In genomic region chr6:87849780-87850154, GRCm38 (mm10) we compare ENCODE assay signal across 8 mouse cellular contexts. TPM values are rescaled to one million over a fixed set of nuclear protein-coding genes. Genes with fewer than 3 reads are reported as not detected.
DNase-seq lines count a peak whose midpoint lies in the region; ATAC-seq and TF ChIP-seq lines count a peak whose summit lies in the region.

No protein-coding gene starts in this region.

- TF ChIP-seq POLR2A in CH12.LX (IDR thresholded peaks at IDR 0.05; ENCODE audit: low read depth, low read length) = peak; percentile 57; the same call in 1 of the 2 replicates
- no peak for TF ChIP-seq POLR2A in olfactory bulb, adult 2 months (IDR thresholded peaks at IDR 0.05; ENCODE audit: insufficient read depth, low read depth, low read length)

- H3K27ac ChIP-seq in CH12.LX (ENCODE audit: insufficient read depth, low read depth) = no peak overlapping the region
- peak overlapping the region; percentile 99 for H3K27ac ChIP-seq in forebrain, embryonic 10.5 days
- H3K27ac ChIP-seq in olfactory bulb, adult 2 months (ENCODE audit: insufficient read depth, low read depth, low read length) = no peak overlapping the region

- peak overlapping the region; percentile 100 for H3K4me3 ChIP-seq in erythroblast, embryonic 14.5 days (replicated peaks)
- H3K4me3 ChIP-seq in CH12.LX (replicated peaks in 1 of 3; ENCODE audit: low read depth in 2 of 3, low read length in 2 of 3, poor library complexity in 1 of 3) = peak overlapping the region; percentile 82 to 96 (median 95)
- H3K4me3 ChIP-seq in forebrain, embryonic 10.5 days = peak overlapping the region; percentile 99
- peak overlapping the region; percentile 69 for H3K4me3 ChIP-seq in olfactory bulb, adult 2 months (ENCODE audit: insufficient read depth, low read depth, low read length)

- no peaks in the 10 kb centered on the region for H3K27me3 ChIP-seq in erythroblast, embryonic 14.5 days (ENCODE audit: control insufficient read depth)
- H3K27me3 ChIP-seq in CH12.LX (replicated peaks) = no peaks in the 10 kb centered on the region
- H3K27me3 ChIP-seq in forebrain, embryonic 10.5 days (ENCODE audit: poor library complexity, severe bottlenecking) = no peaks in the 10 kb centered on the region

- H3K4me2 ChIP-seq in CH12.LX (ENCODE audit: insufficient read depth, low read depth, poor library complexity, severe bottlenecking) = peak overlapping the region; percentile 68

- no peaks in the 10 kb centered on the region for H3K9me3 ChIP-seq in erythroblast, embryonic 14.5 days (ENCODE audit: control insufficient read depth, low read length)
- no peaks in the 10 kb centered on the region for H3K9me3 ChIP-seq in CH12.LX (replicated peaks; ENCODE audit: low read length)
- no peaks in the 10 kb centered on the region for H3K9me3 ChIP-seq in forebrain, embryonic 10.5 days

- TF ChIP-seq RAD21 in CH12.LX (IDR thresholded peaks at IDR 0.05; ENCODE audit: low read depth, low read length) = no peak

- DNase-seq in CH12.LX (ENCODE audit: extremely low read depth) (peak; percentile 87), liver (peak; percentile 64)
- no peak for DNase-seq in forebrain, embryonic 10.5 days (ENCODE audit: extremely low spot score, low spot score)
- no peak for DNase-seq in c-Kit-positive CD71-positive TER-119-positive erythroid progenitor cells, embryonic 14.5 days (ENCODE audit: low spot score)

- in situ Hi-C loops in CH12.LX (cut with MboI; ENCODE audit: low pct_ligation_motif_present, low pct_unique_long_range_greater_than_20kb, low sequenced_read_pairs) = no loop called here

- TF ChIP-seq CTCF in CH12.LX (conservative IDR thresholded peaks at IDR 0.05 in 1 of 2, IDR thresholded peaks at IDR 0.05 in 1 of 2; ENCODE audit: low read depth in 2 of 2, low read length in 2 of 2) = no peak
- no peak for TF ChIP-seq CTCF in olfactory bulb, adult 2 months (IDR thresholded peaks at IDR 0.05; ENCODE audit: insufficient read depth, low read depth, low read length)

- WGBS in forebrain, embryonic 10.5 days = 1% methylated on average over 8 of the region's 8 CpGs
- WGBS in olfactory bulb, adult 2 months = under 1% methylated on average over 8 of the region's 8 CpGs

- peak overlapping the region; percentile 95 for H3K9ac ChIP-seq in CH12.LX (ENCODE audit: insufficient read depth, low read depth)

- peaks cover 53% of the 10 kb centered on the region for H3K79me2 ChIP-seq in CH12.LX (replicated peaks; ENCODE audit: control insufficient read depth, extremely low read depth, insufficient read depth, poor library complexity, severe bottlenecking)

- dilution Hi-C loops in CH12.LX (cut with MboI; ENCODE audit: extremely low pct_ligation_motif_present, extremely low pct_unique_long_range_greater_than_20kb, low sequenced_read_pairs) = no loop called here

- no peak for TF ChIP-seq EP300 in CH12.LX (IDR thresholded peaks at IDR 0.05; ENCODE audit: low read length)

- H3K4me1 ChIP-seq in erythroblast, embryonic 14.5 days (ENCODE audit: control insufficient read depth) = peaks cover 66% of the 10 kb centered on the region
- peaks cover 6 to 57% of the 10 kb centered on the region in 2 experiments for H3K4me1 ChIP-seq in CH12.LX (ENCODE audit: control insufficient read depth in 1 of 2, insufficient read depth in 2 of 2)
- peaks cover 38% of the 10 kb centered on the region for H3K4me1 ChIP-seq in forebrain, embryonic 10.5 days
- no peaks in the 10 kb centered on the region for H3K4me1 ChIP-seq in olfactory bulb, adult 2 months (ENCODE audit: control insufficient read depth, insufficient read depth, low read length)

- ATAC-seq in erythroblast, adult 5-6 weeks (replicated peaks; ENCODE audit: low FRiP score, poor library complexity, severe bottlenecking) = no peak
- ATAC-seq in inflammation-experienced regulatory T-cells, adult 6 months = no peak

- peaks cover 47% of the 10 kb centered on the region for H3K36me3 ChIP-seq in erythroblast, embryonic 14.5 days (ENCODE audit: control insufficient read depth)
- H3K36me3 ChIP-seq in CH12.LX (replicated peaks in 1 of 2; ENCODE audit: control insufficient read depth in 1 of 2, insufficient read depth in 1 of 2, low read length in 1 of 2) = peaks cover 23 to 42% of the 10 kb centered on the region in 2 experiments
- H3K36me3 ChIP-seq in forebrain, embryonic 10.5 days (replicated peaks) = peaks cover 42% of the 10 kb centered on the region

TF ChIP-seq in CH12.LX, 34 proteins besides CTCF, POLR2A, EP300 and RAD21:
- TF ChIP-seq SIN3A (IDR thresholded peaks at IDR 0.05; ENCODE audit: low read length) (no peak), BHLHE40 (IDR thresholded peaks at IDR 0.05; ENCODE audit: low read depth, low read length) (no peak), TBP (conservative IDR thresholded peaks at IDR 0.05; ENCODE audit: low read depth, low read length) (peak; percentile 40; the same call in 1 of the 2 replicates), ZKSCAN1 (IDR thresholded peaks at IDR 0.05; ENCODE audit: borderline replicate concordance, low read depth, low read length) (no peak), MAZ (IDR thresholded peaks at IDR 0.05; ENCODE audit: low read depth, low read length) (no peak), PAX5 (IDR thresholded peaks at IDR 0.05; ENCODE audit: low read length) (no peak), ETS1 (conservative IDR thresholded peaks at IDR 0.05; ENCODE audit: low read depth, low read length) (no peak)

RNA-seq across cellular contexts. Expression of gene Cnbp, which starts 1.1 kb away (rescaled TPM):
- 6.3 and 7.3 TPM in 2 replicates for polyA plus RNA-seq in erythroblast, embryonic 14.5 days (2012)
- total RNA-seq in erythroblast, adult 5-6 weeks (2015; ENCODE audit: low replicate concordance) = 121 and 143 TPM in 2 replicates
- total RNA-seq in erythroblast, adult 5-6 weeks (2017; ENCODE audit: low replicate concordance) = 172 and 205 TPM in 2 replicates
- total RNA-seq in CH12.LX (2012; rRNA removed) = 558 and 652 TPM in 2 replicates
- total RNA-seq in CH12.LX (2014; rRNA removed) = 838 and 876 TPM in 2 replicates
- 649 and 743 TPM in 2 replicates for polyA plus RNA-seq in CH12.LX (2012; ENCODE audit: insufficient read length, low read depth)
- polyA plus RNA-seq in forebrain, embryonic 10.5 days (2016; fragmentation: Nextera tagmentation; extraction: Ambion mirVana) = 1,473 and 1,500 TPM in 2 replicates
- polyA plus RNA-seq in olfactory bulb, adult 2 months (2012; ENCODE audit: insufficient read depth, insufficient read length, low replicate concordance, missing spikeins) = 294 and 693 TPM in 2 replicates
- polyA plus RNA-seq in inflammation-experienced regulatory T-cells, adult 6 months (2017; shearing (Covaris generic)) = 1,000 to 10,000 TPM in 2 of 3 experiments, 100 to 1,000 TPM in 1; 888 to 1,186 (median 1,089) TPM

RNA-seq across cellular contexts. Expression of gene Isy1, which starts 11.2 kb away (rescaled TPM):
- 2.4 and 2.6 TPM in 2 replicates for polyA plus RNA-seq in erythroblast, embryonic 14.5 days (2012)
- total RNA-seq in erythroblast, adult 5-6 weeks (2015; ENCODE audit: low replicate concordance) = 3.7 and 6.3 TPM in 2 replicates
- 3.5 and 5.0 TPM in 2 replicates for total RNA-seq in erythroblast, adult 5-6 weeks (2017; ENCODE audit: low replicate concordance)
- total RNA-seq in CH12.LX (2012; rRNA removed) (43.8 and 67.7 TPM in 2 replicates), CH12.LX (2014; rRNA removed) (77.4 and 84.2 TPM in 2 replicates)
- polyA plus RNA-seq in CH12.LX (2012; ENCODE audit: insufficient read length, low read depth) = 140 and 204 TPM in 2 replicates
- polyA plus RNA-seq in forebrain, embryonic 10.5 days (2016; fragmentation: Nextera tagmentation; extraction: Ambion mirVana) = 76.4 and 78.6 TPM in 2 replicates
- polyA plus RNA-seq in olfactory bulb, adult 2 months (2012; ENCODE audit: insufficient read depth, insufficient read length, low replicate concordance, missing spikeins) = 368 TPM in 1 of 2 replicates, not detected in the other
- polyA plus RNA-seq in inflammation-experienced regulatory T-cells, adult 6 months (2017; shearing (Covaris generic)) = 100 to 1,000 TPM in 1 of 3 experiments, 10 to 100 TPM in 2; 84.1 to 102 (median 98.9) TPM

RNA-seq across cellular contexts. Expression of gene Gm45140, which starts 14.2 kb away (rescaled TPM):
- polyA plus RNA-seq in erythroblast, embryonic 14.5 days (2012) = 1.4 and 1.8 TPM in 2 replicates
- 1.3 TPM in 2 replicates for total RNA-seq in erythroblast, adult 5-6 weeks (2015; ENCODE audit: low replicate concordance)
- 12.8 and 18.0 TPM in 2 replicates for total RNA-seq in erythroblast, adult 5-6 weeks (2017; ENCODE audit: low replicate concordance)
- 13.0 and 15.7 TPM in 2 replicates for total RNA-seq in CH12.LX (2012; rRNA removed)
- 4.3 and 5.5 TPM in 2 replicates for total RNA-seq in CH12.LX (2014; rRNA removed)
- 25.7 and 37.6 TPM in 2 replicates for polyA plus RNA-seq in CH12.LX (2012; ENCODE audit: insufficient read length, low read depth)
- 2.1 TPM in 2 replicates for polyA plus RNA-seq in forebrain, embryonic 10.5 days (2016; fragmentation: Nextera tagmentation; extraction: Ambion mirVana)
- polyA plus RNA-seq in olfactory bulb, adult 2 months (2012; ENCODE audit: insufficient read depth, insufficient read length, low replicate concordance, missing spikeins) = not detected in 2 replicates
- polyA plus RNA-seq in inflammation-experienced regulatory T-cells, adult 6 months (2017; shearing (Covaris generic)) = 1 to 10 TPM; 3.6 to 6.6 (median 4.6) TPM

RNA-seq across cellular contexts. Expression of gene Rab43, which starts 37.8 kb away (rescaled TPM):
- 22.8 and 70.9 TPM in 2 replicates for polyA plus RNA-seq in erythroblast, embryonic 14.5 days (2012)
- 173 and 230 TPM in 2 replicates for total RNA-seq in erythroblast, adult 5-6 weeks (2015; ENCODE audit: low replicate concordance)
- total RNA-seq in erythroblast, adult 5-6 weeks (2017; ENCODE audit: low replicate concordance) = 219 and 239 TPM in 2 replicates
- total RNA-seq in CH12.LX (2012; rRNA removed) = 10.3 and 11.4 TPM in 2 replicates
- total RNA-seq in CH12.LX (2014; rRNA removed) = 2.8 and 4.3 TPM in 2 replicates
- polyA plus RNA-seq in CH12.LX (2012; ENCODE audit: insufficient read length, low read depth) = 16.1 and 23.4 TPM in 2 replicates
- polyA plus RNA-seq in forebrain, embryonic 10.5 days (2016; fragmentation: Nextera tagmentation; extraction: Ambion mirVana) = 4.6 and 6.6 TPM in 2 replicates
- not detected in 2 replicates for polyA plus RNA-seq in olfactory bulb, adult 2 months (2012; ENCODE audit: insufficient read depth, insufficient read length, low replicate concordance, missing spikeins)
- 10 to 100 TPM; 11.1 to 18.7 (median 15.7) TPM for polyA plus RNA-seq in inflammation-experienced regulatory T-cells, adult 6 months (2017; shearing (Covaris generic))

RNA-seq across cellular contexts. Expression of gene Copg1, which starts 37.8 kb away (rescaled TPM):
- polyA plus RNA-seq in erythroblast, embryonic 14.5 days (2012) = 0.85 and 1.3 TPM in 2 replicates
- total RNA-seq in erythroblast, adult 5-6 weeks (2015; ENCODE audit: low replicate concordance) = 11.1 and 11.5 TPM in 2 replicates
- total RNA-seq in erythroblast, adult 5-6 weeks (2017; ENCODE audit: low replicate concordance) = 14.5 and 20.5 TPM in 2 replicates
- 85.1 and 99.3 TPM in 2 replicates for total RNA-seq in CH12.LX (2012; rRNA removed)
- total RNA-seq in CH12.LX (2014; rRNA removed) = 75.6 and 78.3 TPM in 2 replicates
- 81.3 and 91.9 TPM in 2 replicates for polyA plus RNA-seq in CH12.LX (2012; ENCODE audit: insufficient read length, low read depth)
- 152 and 155 TPM in 2 replicates for polyA plus RNA-seq in forebrain, embryonic 10.5 days (2016; fragmentation: Nextera tagmentation; extraction: Ambion mirVana)
- polyA plus RNA-seq in olfactory bulb, adult 2 months (2012; ENCODE audit: insufficient read depth, insufficient read length, low replicate concordance, missing spikeins) = 490 TPM in 1 of 2 replicates, not detected in the other
- 100 to 1,000 TPM in 1 of 3 experiments, 10 to 100 TPM in 2; 63.1 to 108 (median 84.1) TPM for polyA plus RNA-seq in inflammation-experienced regulatory T-cells, adult 6 months (2017; shearing (Covaris generic))

Comparison
In these comparisons a context has a peak if more than half of its experiments do, and no peak if none do; other contexts are left out.
1. DNase-seq: peak in CH12.LX (single experiment) and liver (single experiment); none in forebrain, embryonic 10.5 days (single experiment) and c-Kit-positive CD71-positive TER-119-positive erythroid progenitor cells, embryonic 14.5 days (single experiment).
2. RNA of gene Cnbp, which starts 1.1 kb away (polyA plus RNA-seq): 1,473 to 1,500 TPM in forebrain, embryonic 10.5 days, 888 to 1,186 TPM in inflammation-experienced regulatory T-cells, adult 6 months, 649 to 743 TPM in CH12.LX and 294 to 693 TPM in olfactory bulb, adult 2 months; 6.3 to 7.3 TPM in erythroblast, embryonic 14.5 days; every median in the first group is over 10 times any median in the second.
3. Peak in every context shown above with its lines, with median percentiles within 50 percentile points of each other: H3K4me3 ChIP-seq.